Mouse (Mus musculus): Measurements from ENCODE around the gene Gabpb1.
A peak's percentile ranks its signal among the peaks of the same experiment; 100 is the strongest.

Gabpb1 gene

GRCm38 (mm10) chr2:126593831-126594610 is 82.1 kb downstream of the Gabpb1 start:
- DNase-seq (ENCODE audit: low read depth, low spot score), result peak; percentile 78

GRCm38 (mm10) chr2:126591304-126591703 is 84.8 kb downstream of the Gabpb1 start:
- DNase-seq (ENCODE audit: low read depth, low spot score), result no peak

GRCm38 (mm10) chr2:126587468-126587867 is 88.7 kb downstream of the Gabpb1 start:
- no peak for DNase-seq (ENCODE audit: low read depth, low spot score)

GRCm38 (mm10) chr2:126584621-126585369 is 91.3 kb downstream of the Gabpb1 start:
- DNase-seq (ENCODE audit: low read depth, low spot score), result no peak

GRCm38 (mm10) chr2:126583960-126584359 is 92.2 kb downstream of the Gabpb1 start:
- DNase-seq (ENCODE audit: low read depth, low spot score), result no peak

GRCm38 (mm10) chr2:126579282-126579681 is 96.9 kb downstream of the Gabpb1 start:
- DNase-seq (ENCODE audit: low read depth, low spot score), result no peak

Measured in ES-CJ7 (cell line).